Mouse (Mus musculus) common myeloid progenitor, adult 5-6 weeks (primary cell): Measurements from ENCODE around the gene Ncapd2. TPM values are rescaled to one million over a fixed set of nuclear protein-coding genes. Genes with fewer than 3 reads are reported as not detected.

Source experiments
- ATAC-seq: replicated peaks from 2 replicates; pipeline ENCODE4 v1.8.0; 2016; ENCODE audit warnings: low read depth, mild to moderate bottlenecking, moderate TSS enrichment, inconsistent platforms; ENCODE audit not compliant: poor library complexity, severe bottlenecking
- total RNA-seq: library from RNA; stranded (forward); fragments of 200-1000, 187-1606 nt; gene quantifications from 2 replicates; pipeline ENCODE4 v1.2.3, GENCODE M21; 2017

Gene Ncapd2
- total RNA-seq, 1 experiment from 2014 or later: 344 TPM

DNA sequence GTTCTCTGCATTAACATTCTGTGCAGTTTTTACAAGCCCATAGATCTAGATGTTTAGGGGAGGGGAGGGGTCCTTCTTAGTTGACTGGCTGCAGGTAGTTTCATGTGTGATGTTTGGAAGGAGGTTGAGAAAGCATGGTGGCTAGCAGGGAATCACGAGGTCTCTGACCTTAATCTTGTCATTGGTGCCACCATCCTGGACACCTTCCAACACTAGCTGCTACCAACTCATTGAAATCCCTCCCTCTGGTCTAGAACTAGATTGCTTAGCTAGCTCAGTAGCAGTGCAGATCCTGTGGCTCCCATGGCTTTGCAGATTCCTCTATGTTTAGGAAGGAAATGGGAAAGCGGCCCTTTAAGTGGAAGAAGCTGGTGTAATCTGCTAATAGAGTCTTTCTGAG is 25.4 kb upstream of the Ncapd2 start:
- no peak for ATAC-seq

DNA sequence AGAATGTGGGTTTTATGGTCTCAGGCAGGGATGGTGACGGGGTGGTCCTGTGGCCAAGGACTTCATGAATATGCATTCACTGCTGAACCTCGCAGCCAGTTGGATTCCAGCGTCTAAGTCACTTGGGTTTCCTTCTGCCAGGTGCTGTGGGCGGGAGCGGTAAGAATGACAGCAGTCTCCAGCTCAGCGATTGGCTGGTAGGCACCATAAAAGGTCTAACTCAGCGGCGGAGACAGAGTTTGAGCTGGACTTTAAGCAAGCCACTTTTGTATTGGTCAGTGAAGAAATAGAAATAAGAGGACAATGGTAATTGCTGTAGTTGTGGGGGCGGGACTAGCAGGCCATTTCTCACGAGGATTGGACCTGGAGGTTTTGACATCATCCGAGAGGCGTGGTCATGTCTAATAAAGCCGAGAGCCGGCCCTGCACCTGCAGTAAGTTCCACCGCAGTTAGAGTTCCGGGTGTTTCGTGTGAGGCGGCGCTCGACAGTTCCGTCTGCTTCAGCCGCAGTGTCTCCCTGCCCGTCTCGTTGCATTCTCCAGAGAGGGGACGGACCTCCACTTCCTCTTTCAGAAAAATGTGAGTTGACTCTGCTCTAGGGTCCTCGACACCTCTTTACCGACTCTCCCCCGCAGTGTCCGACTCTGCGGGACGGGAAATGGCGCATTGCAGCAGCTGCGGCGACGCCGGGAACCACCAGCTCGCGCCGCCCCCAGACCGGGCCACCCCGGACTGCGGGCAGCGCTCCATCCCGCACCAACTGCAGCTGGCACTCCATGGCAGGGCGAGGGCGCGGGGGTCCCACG is 23.9 kb upstream of the Ncapd2 start, which contains the start of gene Vamp1:
Vamp1 (plus strand) TSS at position 404 of the 807 bp plus-strand sequence.
- ATAC-seq: peak; percentile 87

DNA sequence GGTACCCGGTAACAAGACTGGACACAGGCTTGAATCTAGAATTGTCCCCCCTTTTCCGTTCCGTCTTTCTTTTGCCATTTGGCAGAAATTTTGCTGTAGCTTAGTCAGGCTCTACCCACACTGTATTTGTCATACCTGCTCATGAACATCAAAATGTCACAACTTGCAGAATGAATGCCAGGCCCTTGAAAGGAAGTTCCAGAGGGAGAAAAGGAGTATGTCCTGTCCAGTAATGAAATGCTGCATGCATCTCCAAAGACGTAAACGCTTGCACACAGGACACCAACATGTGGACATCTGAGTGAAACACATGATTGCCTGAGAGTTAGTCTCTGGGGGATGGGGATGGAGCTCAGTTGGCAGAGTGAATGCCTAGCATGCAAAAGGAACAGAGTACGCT is 22.2 kb upstream of the Ncapd2 start:
- ATAC-seq: no peak

DNA sequence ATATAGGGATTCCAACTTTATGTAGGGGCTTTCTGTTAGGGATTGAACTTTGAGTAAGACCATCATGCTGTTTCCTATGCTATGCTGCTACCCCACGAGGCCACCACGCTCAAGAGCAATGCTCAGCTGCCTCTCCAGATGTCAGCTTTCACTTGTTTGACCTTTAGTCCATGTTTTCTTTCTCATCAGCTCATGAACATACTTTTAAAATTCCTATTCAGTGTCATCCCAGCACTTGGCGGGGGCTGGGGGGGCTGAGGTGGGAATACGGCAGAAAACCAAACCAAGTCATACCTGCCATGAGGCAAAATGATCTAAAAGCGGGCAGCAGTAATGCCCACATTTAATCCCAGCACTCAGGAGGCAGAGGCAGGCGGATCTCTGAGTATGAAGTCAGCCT is 21.6 kb upstream of the Ncapd2 start:
- no peak for ATAC-seq

DNA sequence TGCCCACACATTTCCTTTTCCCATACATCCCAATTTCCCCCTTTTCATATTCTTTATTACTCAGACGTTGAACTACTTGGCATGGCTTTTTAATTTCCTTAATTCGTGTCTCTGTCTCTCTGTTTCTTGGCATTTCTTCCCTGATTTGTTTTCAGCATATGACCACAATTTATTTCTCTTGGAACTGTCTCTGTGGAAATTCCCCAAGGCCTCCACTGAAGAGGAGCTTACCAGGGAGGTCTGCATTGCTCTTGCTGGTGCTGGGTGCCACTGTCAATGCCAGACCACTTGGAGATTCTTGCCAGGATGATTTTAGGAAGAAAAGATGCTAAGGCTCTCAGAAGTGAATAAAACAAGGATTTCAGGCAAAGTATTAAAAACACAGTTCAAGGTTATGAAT is 21.1 kb upstream of the Ncapd2 start:
- ATAC-seq: no peak

DNA sequence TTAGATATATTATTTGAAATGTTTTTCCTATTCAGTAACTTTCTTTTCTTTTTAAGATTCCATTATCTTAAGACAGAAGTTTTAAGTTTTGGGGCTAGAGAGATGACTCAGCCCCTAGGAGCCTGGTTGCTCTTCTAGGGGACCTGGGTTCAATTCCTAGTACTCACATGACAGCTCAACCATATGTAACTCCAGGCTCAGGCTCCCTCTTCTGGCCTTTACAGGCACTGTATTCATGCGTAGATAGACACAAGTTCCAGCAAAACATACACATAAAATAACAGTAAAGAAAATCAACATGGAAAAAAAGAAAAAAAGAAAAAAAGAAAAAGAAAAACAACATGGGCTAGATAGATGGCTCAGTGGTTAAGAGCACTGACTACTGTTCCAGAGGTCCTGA is 18.9 kb upstream of the Ncapd2 start:
- no peak for ATAC-seq

DNA sequence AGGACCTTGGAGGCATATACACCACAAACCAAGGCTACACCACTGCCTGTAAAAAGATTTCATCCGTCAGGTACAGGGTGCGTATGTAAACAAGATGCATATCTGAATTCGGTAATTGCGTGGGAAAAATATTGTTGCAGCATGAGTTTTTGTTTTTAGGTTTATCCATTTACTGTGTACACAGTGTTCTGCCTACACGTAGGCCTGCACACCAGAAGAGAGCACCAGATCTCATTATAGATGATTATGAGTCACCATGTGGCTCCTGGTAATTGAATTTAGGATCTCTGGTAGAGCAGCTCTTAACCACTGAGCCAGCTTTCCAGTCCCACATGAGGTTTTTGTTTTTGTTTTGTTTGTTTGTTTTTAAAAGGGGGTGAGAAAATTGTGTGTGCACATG is 5.7 kb upstream of the Ncapd2 start:
- no peak for ATAC-seq

DNA sequence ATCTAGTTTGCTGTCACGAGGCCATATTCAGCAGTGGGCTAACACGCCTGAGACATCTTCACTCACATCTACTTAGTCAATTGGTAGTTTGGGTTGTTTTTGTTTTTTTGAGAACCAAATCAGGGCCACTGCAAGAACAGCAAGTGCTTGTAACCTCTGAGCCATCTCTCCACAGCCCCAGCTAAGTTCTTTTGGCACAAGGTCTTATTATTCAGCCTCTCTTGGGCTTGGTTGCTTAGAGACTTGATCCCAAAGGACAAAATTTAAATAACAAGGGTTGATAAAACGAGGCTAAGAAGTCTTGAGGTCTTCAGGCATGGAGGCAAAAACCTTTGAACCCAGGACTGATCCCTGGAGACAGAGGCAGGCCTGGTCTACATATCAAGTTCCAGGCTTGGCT is 4.8 kb upstream of the Ncapd2 start:
- ATAC-seq: no peak

DNA sequence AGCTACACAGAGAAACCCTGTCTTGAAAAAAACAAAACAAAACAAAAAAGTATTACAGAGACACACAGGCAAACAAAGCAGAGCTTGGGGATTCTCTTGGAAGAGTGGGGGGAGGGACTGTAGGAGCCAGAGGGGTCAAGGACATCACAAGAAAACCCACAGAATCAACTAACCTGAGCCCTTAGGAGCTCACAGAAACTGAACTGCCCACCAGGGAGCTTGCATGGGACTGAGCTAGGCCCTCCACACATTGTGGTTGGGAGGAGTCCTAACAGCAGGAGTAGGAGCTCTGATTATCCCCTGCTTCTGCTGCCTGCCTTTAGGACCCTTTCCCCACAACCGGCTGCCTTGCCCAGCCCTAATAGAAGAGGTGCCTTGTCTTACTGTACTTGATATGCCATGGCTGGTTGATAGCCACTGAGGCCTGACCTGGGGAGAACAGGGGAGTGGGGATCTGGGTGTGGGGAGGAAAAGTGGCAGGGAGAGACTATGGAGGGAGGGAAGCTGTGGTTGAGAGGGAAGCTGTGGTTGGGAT is 4.1 kb upstream of the Ncapd2 start:
- ATAC-seq: no peak

DNA sequence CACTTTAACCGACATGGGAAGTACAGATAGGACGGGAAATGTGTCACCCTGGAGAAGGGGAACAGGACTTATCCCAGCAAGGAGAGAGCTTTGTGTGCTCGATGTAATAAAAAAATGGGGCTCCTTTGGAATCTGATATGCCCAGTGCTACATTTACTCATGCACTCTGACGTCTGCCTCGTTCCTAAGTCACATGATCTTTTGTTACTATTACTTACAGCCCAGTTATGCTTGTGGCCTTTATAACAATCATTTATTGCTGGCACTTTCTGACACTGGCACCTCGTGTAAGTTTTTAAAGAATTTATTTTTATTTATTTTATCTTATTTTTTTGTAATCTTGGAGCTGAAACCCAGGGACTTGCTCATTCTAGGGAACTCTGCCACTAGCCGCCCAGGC is 1.9 kb upstream of the Ncapd2 start:
- no peak for ATAC-seq

DNA sequence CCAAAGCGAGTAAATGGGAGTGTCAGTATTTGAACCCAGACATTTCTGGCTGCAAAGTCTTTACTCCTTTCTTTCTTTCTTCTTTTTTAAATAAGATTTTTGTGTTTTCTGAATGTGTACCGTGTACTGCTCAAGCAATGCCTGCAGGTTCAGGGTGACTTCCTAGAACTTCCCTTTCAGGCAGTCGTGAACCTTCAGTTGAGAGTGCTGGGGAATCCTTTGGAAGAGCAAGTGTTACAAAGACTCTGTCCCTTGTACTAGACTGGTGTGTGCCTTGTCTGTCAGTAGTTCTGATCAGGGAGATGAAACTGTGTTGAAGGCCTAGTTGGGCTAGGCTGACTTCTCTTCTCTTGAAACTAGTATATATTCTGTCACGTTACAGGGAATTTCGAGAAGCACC is 1.3 kb upstream of the Ncapd2 start:
- no peak for ATAC-seq

DNA sequence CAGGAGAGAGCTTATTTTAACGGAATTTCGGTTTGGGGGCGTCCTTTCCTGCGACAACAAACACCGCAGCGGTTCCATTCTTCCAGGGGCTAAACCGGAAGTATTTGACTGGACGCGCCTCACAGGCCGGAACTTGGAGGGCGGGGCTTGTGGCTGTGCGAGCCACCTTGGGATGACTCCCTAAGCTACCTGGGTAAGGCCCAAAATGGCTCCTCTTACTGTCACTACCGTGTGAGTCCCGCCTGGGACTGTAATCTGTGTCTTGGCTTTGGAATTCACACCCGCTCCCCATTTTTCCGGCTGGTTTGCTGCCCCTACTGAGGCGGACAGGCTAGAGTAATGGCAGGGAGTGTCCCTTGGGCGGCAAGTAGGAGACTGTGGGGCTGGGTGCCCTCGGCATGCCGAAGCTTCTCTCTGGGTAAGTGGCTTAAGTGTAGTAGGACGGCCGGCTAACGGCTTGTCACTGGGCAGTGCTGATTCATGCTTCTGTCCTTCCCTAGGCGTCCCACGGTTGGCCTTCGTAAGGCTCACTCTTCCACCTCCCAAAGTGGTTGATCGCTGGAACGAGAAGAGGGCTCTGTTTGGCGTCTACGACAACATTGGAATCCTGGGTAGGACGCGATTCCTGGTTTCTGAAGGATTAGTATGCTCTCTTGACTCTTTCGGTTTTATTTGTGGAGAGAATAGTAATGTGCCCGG is 664 bp upstream of the Ncapd2 start:
- ATAC-seq: peak; percentile 83

DNA sequence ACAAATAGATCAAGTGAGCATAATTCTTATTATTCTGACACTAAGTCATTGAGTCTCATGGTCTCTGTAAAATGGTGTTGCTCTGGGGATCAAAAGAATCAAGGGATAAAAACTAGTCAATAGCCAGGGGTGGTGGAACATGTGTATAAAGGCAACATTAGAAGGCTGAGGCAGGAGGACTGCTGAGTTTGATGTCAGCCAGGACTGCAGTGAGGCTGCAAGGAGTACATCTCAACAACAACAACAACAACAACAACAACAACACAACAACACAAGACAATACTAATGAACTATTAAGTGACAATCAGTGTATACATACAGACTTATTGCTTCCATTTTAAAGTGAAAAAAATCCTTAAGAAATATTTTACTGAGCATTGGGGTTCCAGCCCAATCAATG is 685 bp downstream of the Ncapd2 start:
- ATAC-seq: no peak

DNA sequence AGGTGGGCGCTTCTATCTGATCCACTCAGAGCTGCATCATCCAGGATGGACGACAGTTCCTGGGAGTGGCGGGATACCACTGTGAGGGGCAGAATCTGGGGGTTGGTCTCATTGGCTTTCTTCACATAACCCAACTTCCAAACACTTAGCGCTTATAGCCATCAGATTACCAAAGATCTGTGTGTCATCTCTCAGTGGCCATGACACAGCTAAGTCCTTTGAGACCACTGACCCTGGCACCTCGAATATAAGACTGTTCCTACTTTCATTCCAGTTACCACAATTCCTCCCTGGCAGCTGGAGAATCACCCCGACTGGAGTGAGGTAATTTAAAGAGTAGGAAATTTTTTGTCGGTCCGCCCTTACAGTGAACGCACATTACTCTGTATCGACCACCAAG is 5.3 kb downstream of the Ncapd2 start:
- ATAC-seq: no peak

DNA sequence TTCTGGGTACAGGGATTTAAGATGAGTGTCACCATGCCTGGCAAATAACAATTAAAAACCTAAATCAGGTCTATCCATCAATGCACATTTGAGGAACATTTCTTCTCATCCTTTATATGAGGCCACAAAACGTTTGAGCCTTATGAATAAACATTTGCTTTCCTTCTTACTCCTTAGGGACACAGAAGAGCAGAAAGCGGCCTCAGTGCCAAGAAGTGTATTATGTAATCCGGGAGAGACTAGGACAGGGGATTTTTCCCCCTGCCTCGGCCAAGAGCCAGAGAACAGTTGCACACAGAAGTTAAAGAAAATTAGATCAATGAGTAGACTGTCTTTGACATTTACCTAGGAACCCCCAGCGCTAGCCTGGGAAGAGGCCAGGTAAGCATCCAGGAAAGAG is 9.4 kb downstream of the Ncapd2 start:
- ATAC-seq: no peak

DNA sequence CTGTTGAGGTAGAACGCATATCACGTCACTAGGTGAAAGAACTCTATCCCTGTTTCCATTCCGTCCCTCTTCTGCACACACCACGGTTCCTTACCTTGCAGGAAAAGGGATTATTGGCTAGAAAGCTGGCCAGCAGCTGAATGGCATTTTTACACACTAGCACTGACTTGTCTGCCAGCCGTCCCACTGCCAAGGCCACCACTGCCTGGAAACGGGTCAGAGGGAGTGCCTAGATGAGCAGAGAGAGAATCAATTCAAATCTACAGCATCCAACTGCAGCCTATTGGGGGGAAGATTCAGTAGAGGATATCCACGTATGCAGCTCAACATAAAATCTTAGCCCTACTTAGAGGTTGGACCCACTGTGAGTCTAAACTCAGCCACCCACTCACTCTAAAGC is 11.9 kb downstream of the Ncapd2 start:
- ATAC-seq: no peak

DNA sequence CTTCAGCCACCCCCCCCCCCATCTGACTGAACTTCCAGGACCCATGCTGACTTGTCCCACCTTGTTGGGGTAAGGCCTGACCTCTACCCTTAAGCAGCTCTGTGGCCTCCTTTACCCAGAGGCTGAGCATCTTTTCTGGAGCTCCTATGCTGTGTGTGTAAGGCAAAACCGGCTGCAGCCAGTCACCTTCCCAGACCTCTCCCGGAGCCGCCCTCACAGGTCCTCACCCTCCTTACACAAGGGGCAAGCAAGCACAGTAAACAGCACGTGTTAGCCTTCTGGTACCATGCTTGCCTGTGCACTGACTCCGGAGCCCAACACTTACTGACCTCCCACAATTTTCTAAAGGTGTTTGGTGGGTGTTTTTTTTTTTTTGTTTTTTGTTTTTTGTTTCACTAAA is 16.0 kb downstream of the Ncapd2 start:
- no peak for ATAC-seq

DNA sequence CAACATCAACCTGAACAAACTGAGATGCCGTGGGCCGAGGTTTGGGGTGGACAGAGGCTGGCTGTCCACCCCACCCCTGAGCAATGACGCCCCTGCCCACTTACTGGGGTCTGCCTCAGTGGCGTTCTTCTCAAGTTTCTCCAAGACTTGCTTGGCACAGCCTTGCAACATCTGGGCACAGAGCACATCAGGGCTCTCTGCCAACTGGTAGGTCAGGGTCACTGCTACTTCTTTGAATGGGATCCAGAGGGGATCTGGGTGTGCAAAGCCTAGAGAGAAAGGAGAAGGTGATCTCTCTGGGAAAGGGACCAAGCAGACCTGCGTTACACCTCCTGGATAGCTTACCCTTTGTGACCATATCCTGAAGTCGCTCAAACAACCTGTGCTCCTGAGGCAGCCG is 18.2 kb downstream of the Ncapd2 start:
- ATAC-seq: no peak

DNA sequence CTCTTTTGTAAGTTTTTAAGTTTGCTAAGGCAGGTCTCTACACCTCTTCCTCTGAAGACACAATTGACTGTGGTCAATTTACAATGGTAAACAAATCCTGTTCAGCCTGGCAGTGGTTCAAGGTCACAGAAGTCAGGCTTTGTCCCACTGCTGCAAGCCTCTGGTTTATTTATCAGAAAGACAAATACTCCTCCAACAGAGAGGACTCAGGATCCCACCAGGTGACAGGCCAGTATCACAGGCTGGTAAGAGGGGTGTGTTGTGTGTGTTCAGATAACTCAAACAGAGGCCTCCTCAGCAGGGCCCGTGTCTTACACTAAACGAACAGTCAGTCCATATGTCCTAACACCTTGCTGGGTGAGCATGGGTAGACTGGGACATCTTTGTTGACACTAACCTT is 19.0 kb downstream of the Ncapd2 start:
- ATAC-seq: no peak

DNA sequence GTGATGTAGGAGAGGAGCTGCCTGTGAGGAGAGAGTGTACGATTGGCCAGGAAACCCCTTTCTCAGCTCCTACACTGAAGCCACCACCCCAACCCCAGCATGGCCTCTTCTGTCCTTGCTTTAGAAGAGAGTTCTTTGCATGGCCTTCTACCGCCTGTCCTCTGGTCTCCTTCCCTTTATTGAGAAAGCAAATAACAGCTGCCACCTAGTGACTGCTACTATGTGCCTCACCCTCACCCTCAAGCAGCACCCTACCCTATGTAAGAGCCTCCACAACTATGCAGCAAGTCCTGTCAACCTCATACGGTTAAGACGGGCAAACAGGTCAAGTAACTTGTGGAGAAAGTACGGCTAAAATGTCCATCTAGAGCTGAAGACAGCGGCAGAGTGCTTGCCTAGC is 21.3 kb downstream of the Ncapd2 start:
- ATAC-seq: no peak

DNA sequence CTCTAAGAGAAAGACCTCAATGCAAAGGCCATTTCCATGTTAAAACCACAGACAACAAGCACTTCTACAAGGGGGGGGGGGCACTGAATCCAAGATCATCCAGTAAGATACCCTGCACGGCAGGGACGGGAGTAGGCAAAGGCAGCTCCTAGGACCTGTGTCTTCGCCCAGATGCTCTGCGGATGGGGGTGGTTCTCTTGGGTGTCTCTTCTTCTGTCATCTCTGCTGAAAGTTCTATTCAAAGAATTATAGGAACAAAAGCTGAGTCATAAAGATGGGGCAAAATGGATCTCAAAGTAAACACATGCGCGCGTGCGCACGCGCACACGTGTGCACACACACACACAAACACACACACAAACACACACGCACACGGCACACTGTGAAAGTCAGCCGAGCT is 23.4 kb downstream of the Ncapd2 start:
- ATAC-seq: no peak
